Mouse (Mus musculus) kidney, postnatal 10 days (tissue): ENCODE data around the gene Oca2.

Experiments used
- DNase-seq: peaks from one replicate; pipeline ENCODE4 v3.0.0; 2021; ENCODE audit warnings: mixed read lengths

The Oca2 gene

GRCm38 (mm10) chr7:56239543-56239942 lies at the start of gene Oca2:
Gene Oca2, plus strand, starts transcription at chr7:56239760.
- no peak for DNase-seq

- no peak for DNase-seq
Observed at GRCm38 (mm10) chr7:56191041-56191440, 48.5 kb upstream of the Oca2 start.

- DNase-seq, result no peak
Observed at GRCm38 (mm10) chr7:56191661-56192060, 47.9 kb upstream of the Oca2 start.

- no peak for DNase-seq
Observed at GRCm38 (mm10) chr7:56201483-56202218, 37.9 kb upstream of the Oca2 start.

GRCm38 (mm10) chr7:56202843-56203242 lies 36.7 kb upstream of the Oca2 start:
- DNase-seq, result no peak

- no peak for DNase-seq
Observed at GRCm38 (mm10) chr7:56203286-56203685, 36.3 kb upstream of the Oca2 start.

- no peak for DNase-seq
Observed at GRCm38 (mm10) chr7:56204877-56205276, 34.7 kb upstream of the Oca2 start.

GRCm38 (mm10) chr7:56220811-56221210 lies 18.7 kb upstream of the Oca2 start:
- DNase-seq, result no peak

GRCm38 (mm10) chr7:56235794-56236423 lies 3.7 kb upstream of the Oca2 start:
- no peak for DNase-seq

GRCm38 (mm10) chr7:56236617-56237016 lies 2.9 kb upstream of the Oca2 start:
- DNase-seq, result no peak

GRCm38 (mm10) chr7:56254568-56254967 lies 15.0 kb downstream of the Oca2 start:
- DNase-seq, result no peak

GRCm38 (mm10) chr7:56257875-56258441 lies 18.4 kb downstream of the Oca2 start:
- no peak for DNase-seq

- DNase-seq, result no peak
Observed at GRCm38 (mm10) chr7:56277506-56277905, 37.9 kb downstream of the Oca2 start.

GRCm38 (mm10) chr7:56291468-56292115 lies 52.0 kb downstream of the Oca2 start:
- DNase-seq, result peak; percentile 77

- DNase-seq, result no peak
Observed at GRCm38 (mm10) chr7:56304408-56304807, 64.8 kb downstream of the Oca2 start.

- no peak for DNase-seq
Observed at GRCm38 (mm10) chr7:56314358-56314757, 74.8 kb downstream of the Oca2 start.

- no peak for DNase-seq
Observed at GRCm38 (mm10) chr7:56315630-56316529, 76.3 kb downstream of the Oca2 start.

- DNase-seq, result peak; percentile 16
Observed at GRCm38 (mm10) chr7:56327738-56328137, 88.2 kb downstream of the Oca2 start.

- peak; percentile 8 for DNase-seq
Observed at GRCm38 (mm10) chr7:56348528-56348927, 109.0 kb downstream of the Oca2 start.

GRCm38 (mm10) chr7:56356658-56357342 lies 117.2 kb downstream of the Oca2 start:
- no peak for DNase-seq

- DNase-seq, result no peak
Observed at GRCm38 (mm10) chr7:56381750-56382421, 142.3 kb downstream of the Oca2 start.
